Mouse (Mus musculus) stomach, adult 2 months (tissue): Measurements from ENCODE around the gene Gm5460. TPM values are rescaled to one million over a fixed set of nuclear protein-coding genes. Genes with fewer than 3 reads are reported as not detected.

Experiments
- polyA plus RNA-seq: library from polyadenylated mRNA; depleted of rRNA; stranded (reverse); fragments of >200 nt; gene quantifications from 2 replicates; pipeline ENCODE4 v1.2.3, GENCODE M21; 2012; rRNA removed

Gm5460 gene
- polyA plus RNA-seq, result 0.03 TPM in 1 of 2 replicates, not detected in the other

GRCm38 (mm10) chr14:34016381-34016780 lies at the start of gene Gm5460:
TSS of gene Gm5460 (plus strand) at chr14:34016758.

GRCm38 (mm10) chr14:33978604-33979059 lies 37.9 kb upstream of the Gm5460 start, which contains the start of gene Zfp488:
TSS of gene Zfp488 (minus strand) at chr14:33978764.

GRCm38 (mm10) chr14:34015063-34015462 lies 1.5 kb upstream of the Gm5460 start, which contains the start of gene Gm30083:
TSS of gene Gm30083 (minus strand) at chr14:34015182.

GRCm38 (mm10) chr14:34052516-34052915 lies 36.0 kb downstream of the Gm5460 start, which contains the start of gene Antxrl:
TSS of gene Antxrl (plus strand) at chr14:34052707.

GRCm38 (mm10) chr14:34085731-34086130 lies 69.2 kb downstream of the Gm5460 start, which contains the start of gene Anxa8:
TSS of gene Anxa8 (plus strand) at chr14:34085981.

Other genes with a start within 250 kb of the Gm5460 start
- gene Gdf10, start 93.2 kb upstream of the Gm5460 start, polyA plus RNA-seq, result 1.4 and 1.5 TPM in 2 replicates
- not detected in 2 replicates for gene Gdf2, start 75.7 kb upstream of the Gm5460 start, polyA plus RNA-seq
- not detected in 2 replicates for gene Rbp3, start 62.8 kb upstream of the Gm5460 start, polyA plus RNA-seq
- not detected in 2 replicates for gene Zfp488, start 38.0 kb upstream of the Gm5460 start, polyA plus RNA-seq
- not detected in 2 replicates for gene Gm30083, start 1.6 kb upstream of the Gm5460 start, polyA plus RNA-seq
- gene Antxrl, start 35.9 kb downstream of the Gm5460 start, polyA plus RNA-seq, result not detected in 2 replicates
- gene Anxa8, start 69.2 kb downstream of the Gm5460 start, polyA plus RNA-seq, result 3.6 and 6.2 TPM in 2 replicates
- not detected in 2 replicates for gene A630023A22Rik, start 86.0 kb downstream of the Gm5460 start, polyA plus RNA-seq
- gene Npy4r, start 135.7 kb downstream of the Gm5460 start, polyA plus RNA-seq, result 1.1 and 1.4 TPM in 2 replicates
- gene Gprin2, start 184.9 kb downstream of the Gm5460 start, polyA plus RNA-seq, result 0.19 and 0.29 TPM in 2 replicates
- gene Syt15, start 202.8 kb downstream of the Gm5460 start, polyA plus RNA-seq, result 1.8 and 2.5 TPM in 2 replicates